Mouse (Mus musculus) kidney, adult 2 months (tissue): Measurements from ENCODE around the gene Fam193a.

Source experiments
- CTCF ChIP-seq: fragments of 200-500 bp; conservative IDR thresholded peaks from 2 replicates; pipeline ENCODE4 v1.5.1; 2011; ENCODE audit warnings: low read depth, mild to moderate bottlenecking, control low read depth, low read length, moderate library complexity, mixed read lengths; ENCODE audit not compliant: insufficient read depth, insufficient read length
- POLR2A ChIP-seq: fragments of 200-500 bp; IDR thresholded peaks from one replicate; pipeline ENCODE4 v1.6.1; 2011; ENCODE audit warnings: low read depth, low read length, control low read depth

- no peak for TF ChIP-seq CTCF
- TF ChIP-seq POLR2A = no peak
These were observed 68.9 kb downstream of the Fam193a start for GRCm38 (mm10) chr5:34438659-34439058.
